Mouse (Mus musculus): Measurements from ENCODE around the gene Gpr6.
A peak's percentile ranks its signal among the peaks of the same experiment; 100 is the strongest.

Gpr6 gene

GRCm38 (mm10) chr10:41072116-41072515 is at the start of gene Gpr6:
Gene Gpr6, minus strand, starts transcription at chr10:41072285.
- DNase-seq, result peak; percentile 63

DNA sequence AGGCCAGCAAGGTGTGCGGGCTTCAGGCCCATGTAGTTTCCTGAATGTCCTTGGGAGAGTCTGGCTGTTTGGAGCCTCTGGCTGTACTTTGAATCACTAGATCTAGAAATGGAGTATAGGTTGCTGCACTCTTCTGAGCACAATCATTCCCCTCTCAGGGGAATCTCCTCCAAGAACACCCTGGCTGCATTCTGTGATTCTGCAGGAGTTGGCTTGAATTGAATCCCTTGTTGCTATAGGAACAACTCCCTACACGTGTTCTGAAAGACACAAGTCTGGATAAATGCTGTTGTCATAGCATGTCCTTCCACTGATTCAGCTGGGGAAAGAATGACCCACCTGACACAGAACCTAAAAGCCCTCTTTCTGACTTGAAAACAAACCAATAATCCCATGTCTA is 28.0 kb upstream of the Gpr6 start:
- no peak for DNase-seq

DNA sequence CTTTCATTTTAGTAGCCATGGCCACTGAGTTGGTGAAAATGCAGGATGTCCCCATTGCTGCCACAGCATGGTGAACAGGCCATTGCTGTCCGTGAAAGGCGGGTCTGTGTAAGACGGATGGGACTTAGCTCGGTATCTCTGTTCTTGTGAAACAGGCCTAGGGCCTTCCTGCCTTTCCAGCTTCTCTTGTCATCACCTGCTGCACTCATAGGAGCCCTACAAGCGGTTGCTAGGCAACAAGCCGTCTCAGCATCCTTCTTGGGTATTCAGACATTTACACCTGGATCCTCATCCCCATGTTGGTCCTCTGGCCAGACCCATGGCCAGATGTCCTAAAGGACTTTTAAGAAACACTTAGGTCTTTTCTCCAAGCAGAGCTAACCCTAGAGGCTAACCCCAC is 26.1 kb upstream of the Gpr6 start:
- DNase-seq, result no peak

GRCm38 (mm10) chr10:41088852-41089251 is 16.8 kb upstream of the Gpr6 start:
- no peak for DNase-seq

DNA sequence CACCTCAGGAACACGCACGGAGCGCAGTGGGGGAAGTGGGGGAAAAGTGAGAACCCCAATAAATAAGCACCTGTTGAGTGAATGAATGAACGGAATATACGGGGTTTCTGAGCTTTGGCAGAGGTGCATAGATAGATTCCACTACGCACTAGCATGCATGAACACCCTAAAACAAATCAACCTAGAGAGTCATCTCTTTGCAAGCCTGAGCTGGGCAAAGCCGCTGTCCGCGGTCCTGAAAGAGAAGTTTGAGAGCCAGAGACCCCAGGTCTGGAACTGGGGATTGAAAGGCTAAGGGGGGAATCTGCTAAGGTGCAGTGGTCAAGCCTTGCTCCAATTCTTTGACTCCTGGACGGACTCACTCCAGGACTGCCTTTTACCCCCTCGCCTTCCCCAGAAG is 389 bp downstream of the Gpr6 start:
- DNase-seq, result no peak

- DNase-seq, result peak; percentile 71
These were observed 1.1 kb downstream of the Gpr6 start for GRCm38 (mm10) chr10:41070693-41071651.

DNA sequence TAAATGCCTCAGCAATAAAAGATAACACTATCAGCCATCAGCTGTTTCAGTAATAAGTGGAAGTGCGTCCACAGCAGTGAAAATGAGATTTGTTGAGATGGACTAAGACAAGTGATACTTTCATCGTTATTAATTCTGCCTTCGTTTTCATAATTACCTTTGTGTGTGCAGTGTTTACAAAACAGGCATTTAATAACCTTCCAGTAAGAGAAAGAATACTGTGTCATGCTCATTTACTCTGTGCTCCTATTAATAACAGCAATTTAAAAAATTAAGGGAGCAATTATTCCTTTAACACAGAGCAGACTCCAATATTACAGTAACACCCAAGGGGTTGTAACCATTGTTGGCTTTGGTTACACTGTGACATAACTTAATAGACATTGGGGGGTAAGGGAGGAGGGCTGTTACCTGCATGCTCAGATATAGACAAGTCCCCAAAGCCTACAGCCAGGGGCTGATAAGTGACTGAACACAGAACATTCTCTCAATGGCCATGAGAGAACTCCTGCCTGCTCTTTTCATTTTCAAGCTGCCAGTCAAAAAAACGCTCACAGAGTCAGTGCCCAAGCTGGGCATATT is 11.7 kb downstream of the Gpr6 start:
- DNase-seq, result no peak

GRCm38 (mm10) chr10:41055581-41055980 is 16.5 kb downstream of the Gpr6 start:
- DNase-seq, result no peak

GRCm38 (mm10) chr10:41054005-41054404 is 18.1 kb downstream of the Gpr6 start:
- no peak for DNase-seq

- DNase-seq, result no peak
These were observed 29.8 kb downstream of the Gpr6 start for GRCm38 (mm10) chr10:41042272-41042671.

GRCm38 (mm10) chr10:41041478-41041877 is 30.6 kb downstream of the Gpr6 start:
- DNase-seq, result no peak

- no peak for DNase-seq
These were observed 31.5 kb downstream of the Gpr6 start for GRCm38 (mm10) chr10:41040530-41041085.

- DNase-seq, result no peak
These were observed 33.6 kb downstream of the Gpr6 start for GRCm38 (mm10) chr10:41038476-41038875.

DNA sequence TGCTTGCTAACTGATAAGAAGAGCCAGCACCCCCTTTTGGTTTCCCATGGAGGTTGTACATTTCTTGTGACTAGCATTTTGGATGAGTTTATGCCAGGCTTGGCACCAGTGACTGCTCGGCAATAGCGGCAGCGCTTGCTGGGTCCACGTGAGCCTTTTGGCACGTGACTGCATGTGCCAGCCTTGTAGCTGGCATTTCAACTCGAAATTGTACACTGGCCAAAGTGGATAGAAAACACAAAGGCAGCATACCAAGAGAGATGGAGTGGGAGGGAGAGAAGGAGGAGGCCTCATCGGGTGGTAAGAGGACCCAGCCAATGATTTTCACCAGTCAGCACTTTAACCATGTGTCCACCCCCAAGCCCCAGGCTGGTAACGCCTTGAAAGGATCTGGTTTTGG is 34.4 kb downstream of the Gpr6 start:
- DNase-seq, result peak; percentile 62

DNA sequence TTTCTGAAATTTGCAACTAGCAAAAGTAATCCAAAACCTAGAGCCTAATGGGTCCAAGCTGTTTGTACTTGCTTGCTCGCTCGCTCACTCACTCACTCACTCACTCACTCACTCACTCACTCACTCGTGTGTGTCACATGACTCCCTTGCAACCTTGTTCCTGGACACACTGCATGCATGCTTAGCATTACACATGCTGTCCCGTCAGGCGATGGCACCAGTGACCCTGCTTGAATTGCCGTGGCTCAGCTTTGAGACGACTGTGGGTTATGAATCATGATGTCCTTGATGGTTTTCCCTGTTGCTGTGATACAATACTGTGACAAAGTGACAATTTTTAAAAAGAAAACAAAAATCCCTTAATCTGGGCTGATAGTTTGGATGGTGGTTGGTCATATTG is 39.3 kb downstream of the Gpr6 start:
- DNase-seq, result no peak

GRCm38 (mm10) chr10:41024860-41025259 is 47.2 kb downstream of the Gpr6 start:
- DNase-seq, result no peak

- DNase-seq, result no peak
These were observed 47.7 kb downstream of the Gpr6 start for GRCm38 (mm10) chr10:41024406-41024805.

DNA sequence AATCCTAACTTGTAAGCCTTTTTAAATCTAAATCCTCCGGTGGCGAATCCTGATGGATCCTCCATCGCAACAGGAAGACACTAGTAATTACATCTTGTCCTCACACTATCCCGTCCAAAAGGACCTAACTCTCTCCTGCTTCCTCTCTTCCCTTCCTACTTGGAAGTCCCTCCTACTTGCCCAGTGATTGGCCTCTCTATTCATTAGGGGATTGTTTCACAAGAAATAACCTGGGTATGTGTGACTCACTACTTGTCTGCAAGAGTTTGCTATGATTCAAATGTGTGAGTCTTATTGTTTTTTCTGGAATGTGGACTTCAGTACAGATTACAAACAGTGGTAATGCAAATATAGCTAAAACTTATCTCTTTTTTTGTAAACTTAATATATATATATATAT is 49.9 kb downstream of the Gpr6 start:
- DNase-seq, result no peak

Data from right cerebral cortex, postnatal 25 days (tissue).